Mouse (Mus musculus) forebrain, embryonic 10.5 days (tissue): ENCODE measurements at regions not wholly inside any gene's neighbourhood (a gene's known extent, or its start where the extent isn't known, plus 50 kb on each side); places are given as distances from the start of the nearest gene placed in this dataset.
A peak's percentile ranks its signal among the peaks of the same experiment; 100 is the strongest.
"Not testable (repeated sequence)": the region's sequence is repeated elsewhere in the genome, so short reads cannot be mapped to it uniquely, and the experiment has no call there.

Experiments
- DNase-seq: peaks from one replicate; pipeline ENCODE4 v3.0.0-alpha.2; 2017; ENCODE audit warnings: low spot score; ENCODE audit errors: extremely low spot score
- H3K27ac ChIP-seq: fragments of 300-500 bp; sonication (generic); 2 replicates; pipeline ENCODE4 v1.5.1; 2016; ENCODE audit warnings: mild to moderate bottlenecking
- H3K27me3 ChIP-seq: fragments of 300-500 bp; sonication (generic); 2 replicates; pipeline ENCODE4 v1.6.1; 2016; ENCODE audit warnings: mild to moderate bottlenecking; ENCODE audit not compliant: poor library complexity, severe bottlenecking
- H3K36me3 ChIP-seq: fragments of 300-500 bp; sonication (generic); replicated peaks from 2 replicates; pipeline ENCODE4 v1.6.1; 2016; ENCODE audit warnings: mild to moderate bottlenecking, moderate library complexity
- H3K4me1 ChIP-seq: fragments of 300-500 bp; sonication (generic); 2 replicates; pipeline ENCODE4 v1.6.1; 2016
- H3K4me3 ChIP-seq: fragments of 300-500 bp; sonication (generic); 2 replicates; pipeline ENCODE4 v1.5.1; 2016; ENCODE audit warnings: mild to moderate bottlenecking, moderate library complexity
- H3K9me3 ChIP-seq: fragments of 300-500 bp; sonication (generic); 2 replicates; pipeline ENCODE4 v1.6.1; 2016; ENCODE audit warnings: mild to moderate bottlenecking, moderate library complexity
- WGBS: fragments of 180-500 bp; shearing (Covaris S2); methylation state at CpG from one replicate; pipeline ENCODE4 v1.1.7; 2016; 5-methylcytosine and 5-hydroxymethylcytosine counted together

DNA sequence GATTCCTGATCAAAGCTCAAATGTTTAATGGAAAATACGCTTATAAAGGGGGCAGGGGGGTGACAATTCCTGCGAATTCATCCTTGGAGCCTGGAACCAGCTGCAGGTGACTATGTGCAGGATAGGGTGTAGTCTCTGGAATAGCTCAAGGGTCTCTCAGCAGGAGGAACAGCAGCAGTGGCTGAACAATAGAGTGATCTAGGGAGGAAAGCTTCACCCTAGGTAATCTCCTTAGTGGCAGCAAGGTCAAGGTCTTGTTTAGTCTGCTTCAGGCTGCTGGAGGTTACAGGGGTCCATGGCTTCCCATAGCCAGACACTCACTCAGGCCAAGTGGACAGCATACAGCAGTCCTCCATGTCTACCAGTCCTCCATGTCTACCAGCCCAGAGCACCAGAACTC lies 301.3 kb downstream of the Gm8797 start:
- H3K9me3 ChIP-seq, result no peaks in the 10 kb centered on the region
- H3K27me3 ChIP-seq, result no peaks in the 10 kb centered on the region
- no peak overlapping the region for H3K4me3 ChIP-seq
- no peaks in the 10 kb centered on the region for H3K36me3 ChIP-seq
- no peak overlapping the region for H3K27ac ChIP-seq
- WGBS, result 90% methylated on average over 2 of the region's 2 CpGs
- no peaks in the 10 kb centered on the region for H3K4me1 ChIP-seq
- DNase-seq, result no peak

DNA sequence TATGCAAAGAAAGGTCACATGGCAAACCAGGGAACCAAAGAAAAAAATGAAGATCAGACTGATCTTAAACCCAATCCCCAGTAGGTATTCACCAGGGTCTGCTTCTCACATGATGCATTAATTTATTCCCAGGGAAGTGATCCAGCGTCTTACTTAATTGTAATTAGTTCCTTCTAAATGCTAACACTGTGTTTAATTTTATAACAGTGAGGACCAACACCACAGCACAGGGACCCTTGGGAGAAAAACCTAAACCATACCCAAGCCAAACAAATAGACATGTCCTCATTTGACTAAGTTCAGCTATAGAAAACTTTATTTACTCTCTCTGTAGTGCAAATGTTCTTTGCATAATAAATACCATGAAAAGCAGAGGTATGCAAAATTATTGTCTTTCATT lies 333.2 kb downstream of the Gm8797 start:
- 72% methylated on average over 1 of the region's 1 CpGs for WGBS
- Histone ChIP-seq H3K27ac (no peak overlapping the region), H3K9me3 (no peaks in the 10 kb centered on the region), H3K4me1 (no peaks in the 10 kb centered on the region), H3K27me3 (no peaks in the 10 kb centered on the region), H3K4me3 (no peak overlapping the region), H3K36me3 (no peaks in the 10 kb centered on the region)
- DNase-seq, result no peak

DNA sequence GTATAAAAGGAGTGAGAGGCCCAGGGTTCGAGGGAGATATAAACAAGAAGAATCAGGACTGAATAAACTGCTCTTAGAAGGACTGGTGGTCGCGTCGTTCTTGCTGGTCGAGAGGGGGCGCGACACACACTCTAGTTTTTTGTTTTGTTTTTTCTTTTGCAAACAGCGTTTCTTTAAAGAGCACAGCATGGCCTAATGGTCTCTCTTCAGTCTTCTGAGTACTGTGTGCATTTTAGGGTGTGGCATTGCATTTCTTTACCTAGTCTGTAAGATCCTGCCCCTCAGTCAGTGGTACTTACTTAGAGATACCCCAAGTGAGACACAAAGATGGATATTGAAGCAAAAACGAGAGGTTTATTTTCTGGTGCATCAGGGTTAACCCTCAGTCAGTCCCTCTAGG lies 336.7 kb downstream of the Gm8797 start:
- DNase-seq, result no peak
- Histone ChIP-seq H3K9me3 (no peaks in the 10 kb centered on the region), H3K36me3 (no peaks in the 10 kb centered on the region), H3K27ac (no peak overlapping the region), H3K27me3 (no peaks in the 10 kb centered on the region), H3K4me1 (no peaks in the 10 kb centered on the region), H3K4me3 (no peak overlapping the region)
- 80% methylated on average over 9 of the region's 9 CpGs for WGBS

DNA sequence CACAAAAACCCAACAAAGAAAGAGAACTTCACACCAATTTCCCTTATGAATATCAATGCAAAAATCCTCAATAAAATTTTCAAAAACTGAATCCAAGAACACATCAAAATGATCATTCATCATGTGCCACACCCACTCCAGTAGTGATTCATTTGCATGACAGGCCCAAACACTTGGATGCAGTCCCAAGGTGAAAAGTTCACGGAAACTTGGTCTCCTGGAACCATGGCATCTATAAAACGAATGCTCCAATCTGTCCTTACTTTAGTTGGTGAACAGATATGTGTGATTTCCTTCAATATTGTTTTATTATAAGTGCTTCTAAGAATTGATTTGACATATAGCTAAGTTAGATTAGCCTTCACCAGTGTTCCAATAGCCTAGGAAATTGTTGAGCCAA lies 343.3 kb downstream of the Gm8797 start:
- Histone ChIP-seq H3K9me3 (no peaks in the 10 kb centered on the region), H3K36me3 (no peaks in the 10 kb centered on the region), H3K27me3 (no peaks in the 10 kb centered on the region), H3K4me1 (no peaks in the 10 kb centered on the region), H3K27ac (no peak overlapping the region), H3K4me3 (no peak overlapping the region)
- DNase-seq, result no peak
- 89% methylated on average over 2 of the region's 2 CpGs for WGBS

DNA sequence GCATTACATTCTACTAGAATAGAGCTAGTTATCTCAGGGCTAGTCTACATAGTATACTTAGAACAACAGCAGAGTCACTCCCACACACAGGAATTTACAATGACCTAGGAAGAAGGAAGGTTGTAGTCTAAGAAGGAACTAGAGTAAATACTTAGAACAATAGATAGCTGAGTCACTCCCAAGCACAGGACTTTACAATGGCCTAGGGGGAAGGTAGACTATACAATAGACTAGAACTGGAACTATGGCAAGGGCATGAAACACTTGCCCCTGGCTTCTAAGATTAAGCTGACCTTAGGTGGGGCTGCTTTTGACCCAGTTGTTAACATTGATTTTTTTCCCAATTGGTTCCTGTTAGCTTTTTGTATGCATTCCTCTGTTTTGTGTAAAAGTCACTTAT lies 343.8 kb downstream of the Gm8797 start:
- H3K4me3 ChIP-seq, H3K36me3 ChIP-seq, H3K9me3 ChIP-seq, H3K4me1 ChIP-seq, DNase-seq, H3K27ac ChIP-seq, H3K27me3 ChIP-seq: not testable (repeated sequence)

DNA sequence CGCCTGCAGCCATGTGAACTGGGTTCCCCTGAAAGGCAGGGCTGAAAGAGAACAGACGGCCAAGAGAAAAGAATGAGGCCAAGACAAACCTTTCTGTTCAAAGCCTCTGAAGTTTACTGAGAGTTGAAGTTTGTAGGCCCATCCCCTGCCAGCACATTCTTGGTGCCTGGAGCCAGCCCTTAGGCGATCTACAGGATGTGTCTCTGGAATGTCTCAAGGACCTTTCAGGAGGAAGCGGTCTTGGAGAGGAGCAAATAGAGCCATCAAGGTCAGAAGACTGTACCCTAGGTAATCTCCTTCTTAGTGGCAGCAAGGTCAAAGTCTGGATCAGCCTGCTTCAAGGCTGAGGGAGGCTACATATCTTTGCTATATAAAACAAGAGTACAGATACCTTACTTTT lies 350.3 kb downstream of the Gm8797 start:
- no peaks in the 10 kb centered on the region for H3K9me3 ChIP-seq
- H3K36me3 ChIP-seq, result no peaks in the 10 kb centered on the region

DNA sequence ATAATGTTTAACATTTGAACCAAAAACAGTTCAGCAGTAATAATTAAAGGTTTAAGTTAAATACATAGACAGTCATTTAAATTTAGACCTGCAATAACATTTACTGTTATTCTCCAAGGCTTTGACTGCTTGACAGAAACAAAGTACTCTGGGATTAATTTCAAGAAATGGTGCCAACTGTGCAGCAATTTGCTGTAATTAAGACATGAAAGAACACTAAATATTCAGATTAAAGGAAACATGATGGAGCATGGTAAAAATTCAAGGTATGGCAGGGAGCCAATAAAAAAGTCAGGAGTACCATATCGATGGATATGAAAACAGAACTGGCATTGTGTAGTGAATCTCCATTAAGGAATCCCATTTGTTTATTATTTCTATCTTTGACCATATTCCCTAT lies 352.3 kb downstream of the Gm8797 start:
- no peak for DNase-seq
- Histone ChIP-seq H3K4me3 (no peak overlapping the region), H3K9me3 (no peaks in the 10 kb centered on the region), H3K36me3 (no peaks in the 10 kb centered on the region), H3K4me1 (no peaks in the 10 kb centered on the region; the same call in 1 of the 2 replicates), H3K27ac (no peak overlapping the region), H3K27me3 (no peaks in the 10 kb centered on the region)
- WGBS, result 86% methylated on average over 1 of the region's 1 CpGs

More for the DNA sequence above, 350.3 kb downstream of the Gm8797 start:
- 87% methylated on average over 4 of the region's 4 CpGs for WGBS
- Histone ChIP-seq H3K4me3 (no peak overlapping the region), H3K4me1 (no peaks in the 10 kb centered on the region; the same call in 1 of the 2 replicates), H3K27ac (no peak overlapping the region), H3K27me3 (no peaks in the 10 kb centered on the region)
- DNase-seq, result no peak

DNA sequence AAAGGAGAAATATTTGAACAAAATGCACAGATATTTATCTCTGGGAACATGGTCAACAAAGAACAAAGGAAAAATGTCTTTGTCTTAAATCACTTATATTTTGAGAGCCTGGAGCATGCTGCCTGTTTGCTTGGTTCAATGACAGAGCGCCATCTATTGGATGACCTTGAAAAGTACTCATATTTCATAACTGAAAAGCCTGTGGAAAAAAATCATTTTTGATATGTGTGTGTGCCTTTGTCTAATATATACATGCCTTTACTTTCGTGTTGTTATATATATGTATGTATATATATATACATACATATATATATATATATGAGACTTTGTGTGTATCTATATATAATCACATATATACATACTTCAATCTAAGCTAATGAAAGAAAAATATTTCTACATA lies 356.1 kb downstream of the Gm8797 start:
- 19% methylated on average over 2 of the region's 2 CpGs for WGBS
- DNase-seq, result no peak
- Histone ChIP-seq H3K27me3 (no peaks in the 10 kb centered on the region), H3K4me1 (no peaks in the 10 kb centered on the region; the same call in 1 of the 2 replicates), H3K4me3 (no peak overlapping the region), H3K9me3 (no peaks in the 10 kb centered on the region), H3K36me3 (no peaks in the 10 kb centered on the region), H3K27ac (no peak overlapping the region)

DNA sequence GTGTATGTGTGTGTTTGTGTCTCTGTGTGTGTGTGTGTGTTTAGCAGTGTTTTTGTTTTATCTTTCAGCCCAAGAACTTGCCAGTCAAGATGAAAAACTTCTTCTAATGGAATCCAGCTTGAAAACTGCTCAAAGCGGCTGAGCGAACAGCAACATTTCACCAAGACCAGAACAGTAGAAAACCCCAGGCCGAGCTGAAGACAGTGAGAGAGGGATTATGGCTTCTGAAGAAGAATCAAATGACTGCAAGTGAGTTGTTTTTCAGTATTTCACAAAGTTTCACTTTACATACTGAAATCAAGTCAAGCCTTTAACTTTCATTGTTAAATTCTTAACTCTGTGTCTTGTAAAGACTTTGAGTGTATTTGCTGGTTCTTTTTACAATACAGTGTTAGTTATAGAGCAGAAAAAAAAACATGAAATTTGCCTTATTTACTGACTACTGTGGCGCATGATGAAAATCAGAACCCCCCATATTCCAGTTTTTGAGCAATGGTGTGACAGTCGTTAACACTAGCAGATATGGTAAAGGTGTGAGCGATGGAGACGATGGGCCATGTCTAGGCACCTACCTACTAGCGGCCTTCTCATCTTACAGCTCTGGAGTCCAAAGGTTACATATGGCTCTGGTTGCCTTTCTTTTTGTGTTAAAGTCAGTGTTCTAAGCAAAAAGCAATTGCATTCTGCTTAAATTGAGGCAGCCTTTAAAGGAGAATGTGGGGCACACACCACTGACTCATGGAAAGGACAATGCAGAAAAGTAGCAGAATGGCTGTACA lies 357.0 kb downstream of the Gm8797 start:
- H3K4me3 ChIP-seq, result no peak overlapping the region
- H3K27me3 ChIP-seq, result no peaks in the 10 kb centered on the region
- WGBS, result 66% methylated on average over 8 of the region's 8 CpGs
- H3K4me1 ChIP-seq, result no peaks in the 10 kb centered on the region; the same call in 1 of the 2 replicates
- no peaks in the 10 kb centered on the region for H3K9me3 ChIP-seq
- DNase-seq, result no peak
- H3K36me3 ChIP-seq, result no peaks in the 10 kb centered on the region
- 0 out of 2 replicates have a peak overlapping the region, but pooled peaks have one; percentile 25 for H3K27ac ChIP-seq

- Histone ChIP-seq H3K27me3 (no peaks in the 10 kb centered on the region), H3K27ac (no peak overlapping the region), H3K4me1 (no peaks in the 10 kb centered on the region), H3K9me3 (no peaks in the 10 kb centered on the region), H3K4me3 (no peak overlapping the region), H3K36me3 (no peaks in the 10 kb centered on the region)
- WGBS, result 78% methylated on average over 1 of the region's 1 CpGs
- no peak for DNase-seq
These were observed 368.1 kb downstream of the Gm8797 start for GRCm38 (mm10) chr3:6118721-6119120.

DNA sequence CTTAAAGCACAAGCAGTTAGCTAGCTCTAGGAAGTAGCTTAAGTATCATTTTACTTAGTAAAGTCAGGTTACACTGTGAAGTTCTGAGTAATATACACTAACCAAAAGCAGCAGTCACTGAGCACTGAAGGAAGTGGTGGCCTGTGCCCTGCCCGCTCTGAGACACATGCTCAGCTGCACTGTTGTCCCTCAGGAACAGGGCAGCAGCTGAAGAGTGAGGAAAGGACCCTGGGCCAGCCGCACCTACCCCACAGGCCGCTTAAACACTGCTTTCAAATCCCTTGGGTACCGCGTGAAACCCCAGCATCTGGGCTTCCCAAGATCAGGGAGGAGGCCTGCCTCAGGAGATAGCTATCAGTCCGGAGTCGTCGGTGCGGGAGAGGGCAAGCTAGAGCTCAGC lies 385.1 kb downstream of the Gm8797 start:
- not testable (repeated sequence) for H3K27ac ChIP-seq, H3K4me3 ChIP-seq, H3K4me1 ChIP-seq, H3K36me3 ChIP-seq, H3K27me3 ChIP-seq, DNase-seq
- WGBS, result 86% methylated on average over 9 of the region's 9 CpGs
- peaks cover 14% of the 10 kb centered on the region; the same call in 1 of the 2 replicates for H3K9me3 ChIP-seq

GRCm38 (mm10) chr3:6137374-6137773 lies 386.8 kb downstream of the Gm8797 start:
- no peaks in the 10 kb centered on the region; the same call in 1 of the 2 replicates for H3K36me3 ChIP-seq
- no peaks in the 10 kb centered on the region for H3K27me3 ChIP-seq
- peaks cover 14% of the 10 kb centered on the region; the same call in 1 of the 2 replicates for H3K9me3 ChIP-seq
- no peaks in the 10 kb centered on the region for H3K4me1 ChIP-seq
- H3K27ac ChIP-seq, result no peak overlapping the region
- H3K4me3 ChIP-seq, result no peak overlapping the region
- WGBS, result 93% methylated on average over 17 of the region's 17 CpGs
- no peak for DNase-seq

- Histone ChIP-seq H3K27ac (no peak overlapping the region), H3K9me3 (peaks cover 7% of the 10 kb centered on the region; the same call in 1 of the 2 replicates), H3K27me3 (no peaks in the 10 kb centered on the region), H3K4me3 (no peak overlapping the region), H3K4me1 (peaks cover 4% of the 10 kb centered on the region; the same call in 1 of the 2 replicates), H3K36me3 (no peaks in the 10 kb centered on the region)
- 30% methylated on average over 1 of the region's 1 CpGs for WGBS
- DNase-seq, result no peak
These were observed 423.2 kb downstream of the Gm8797 start for GRCm38 (mm10) chr3:6173775-6174174.
